Mouse (Mus musculus): ENCODE data around the gene Zmynd10. TPM values are rescaled to one million over a fixed set of nuclear protein-coding genes. Genes with fewer than 3 reads are reported as not detected.

The Zmynd10 gene
- total RNA-seq (2014; fragmentation: Nextera tagmentation) (not detected in 2 replicates), total RNA-seq (2017) (not detected in 2 replicates)

DNA sequence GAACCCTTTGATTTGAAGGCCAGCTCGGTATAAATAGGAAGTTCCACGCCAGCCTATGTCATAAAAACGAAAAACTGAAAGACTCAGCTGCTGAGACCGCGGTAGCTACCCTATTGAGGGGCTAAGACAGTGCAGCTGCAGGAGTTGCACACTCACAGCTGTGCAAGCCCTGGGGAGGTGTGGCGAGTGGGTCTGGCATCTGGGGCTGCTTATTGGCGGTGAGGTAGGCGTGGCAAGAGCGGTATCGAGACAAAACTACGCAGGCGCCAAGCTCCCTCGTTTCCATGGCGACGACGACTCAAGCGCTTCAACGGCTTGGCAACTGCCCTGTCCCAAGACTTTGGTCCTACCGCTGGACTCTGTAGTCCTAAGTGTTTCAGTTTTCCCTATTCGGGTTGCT lies at the start of gene Zmynd10:
Gene Zmynd10, plus strand, starts transcription at position 273 of the 400 bp plus-strand sequence.
- peak; percentile 65 for ATAC-seq (replicated peaks; ENCODE audit: poor library complexity, severe bottlenecking)

DNA sequence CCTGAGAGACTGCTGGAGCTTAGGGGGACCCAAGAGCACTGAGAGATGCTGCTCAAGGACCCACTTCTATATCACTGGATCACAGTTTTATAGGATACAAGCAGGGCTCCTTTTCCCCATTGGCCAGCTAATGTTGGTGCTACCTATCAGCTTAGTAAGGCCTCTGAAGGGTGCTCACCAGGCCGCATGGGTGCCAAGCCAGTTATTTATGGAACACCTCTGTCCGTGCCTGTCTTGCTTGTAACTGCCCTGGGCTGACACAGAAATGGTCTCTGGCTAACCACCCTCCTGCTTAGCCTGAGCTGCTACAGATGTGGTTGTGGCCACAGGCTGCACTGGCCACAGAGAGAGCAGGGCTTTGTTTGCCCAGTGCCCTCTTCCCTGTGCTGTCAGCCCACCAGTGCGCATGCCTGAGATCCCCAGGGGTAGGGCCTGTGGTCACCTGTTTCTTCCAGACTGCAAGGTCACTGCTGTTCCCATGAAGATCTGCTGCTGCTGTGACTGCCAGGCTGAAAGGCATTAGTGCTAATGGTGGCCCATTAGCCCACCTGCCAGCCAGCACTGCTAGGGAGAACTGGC lies 46.3 kb upstream of the Zmynd10 start:
- ATAC-seq (replicated peaks; ENCODE audit: poor library complexity, severe bottlenecking) = no peak

GRCm38 (mm10) chr9:107502131-107502846 lies 44.8 kb upstream of the Zmynd10 start:
- ATAC-seq (replicated peaks; ENCODE audit: poor library complexity, severe bottlenecking) = no peak

GRCm38 (mm10) chr9:107504662-107505537 lies 42.2 kb upstream of the Zmynd10 start:
- no peak for ATAC-seq (replicated peaks; ENCODE audit: poor library complexity, severe bottlenecking)

- ATAC-seq (replicated peaks; ENCODE audit: poor library complexity, severe bottlenecking) = no peak
Measured at GRCm38 (mm10) chr9:107508266-107508665, 38.8 kb upstream of the Zmynd10 start.

- no peak for ATAC-seq (replicated peaks; ENCODE audit: poor library complexity, severe bottlenecking)
Measured at GRCm38 (mm10) chr9:107510384-107511100, 36.6 kb upstream of the Zmynd10 start.

- ATAC-seq (replicated peaks; ENCODE audit: poor library complexity, severe bottlenecking) = no peak
Measured at GRCm38 (mm10) chr9:107511436-107511835, 35.7 kb upstream of the Zmynd10 start.

DNA sequence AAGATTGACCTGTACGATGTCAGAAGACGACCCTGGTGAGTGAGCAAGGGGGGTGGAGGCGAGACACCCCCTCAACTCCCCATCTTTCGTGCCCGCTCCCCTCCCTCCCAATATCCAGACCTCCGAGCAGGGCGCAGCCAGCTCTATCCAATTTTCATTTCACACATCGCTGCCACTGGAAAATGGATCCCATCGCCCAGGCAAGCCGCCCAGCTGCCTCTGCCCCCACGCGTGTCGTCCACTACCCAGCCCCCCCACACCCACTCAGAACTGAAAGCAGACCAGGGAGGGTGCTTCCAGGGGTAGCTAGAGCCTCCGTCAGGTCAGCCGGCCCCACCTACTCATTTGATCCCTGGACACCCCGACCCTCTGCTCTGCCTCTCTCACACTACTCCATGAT lies 34.8 kb upstream of the Zmynd10 start:
- no peak for ATAC-seq (replicated peaks; ENCODE audit: poor library complexity, severe bottlenecking)

GRCm38 (mm10) chr9:107514303-107514955 lies 32.7 kb upstream of the Zmynd10 start:
- peak; percentile 82 for ATAC-seq (replicated peaks; ENCODE audit: poor library complexity, severe bottlenecking)

DNA sequence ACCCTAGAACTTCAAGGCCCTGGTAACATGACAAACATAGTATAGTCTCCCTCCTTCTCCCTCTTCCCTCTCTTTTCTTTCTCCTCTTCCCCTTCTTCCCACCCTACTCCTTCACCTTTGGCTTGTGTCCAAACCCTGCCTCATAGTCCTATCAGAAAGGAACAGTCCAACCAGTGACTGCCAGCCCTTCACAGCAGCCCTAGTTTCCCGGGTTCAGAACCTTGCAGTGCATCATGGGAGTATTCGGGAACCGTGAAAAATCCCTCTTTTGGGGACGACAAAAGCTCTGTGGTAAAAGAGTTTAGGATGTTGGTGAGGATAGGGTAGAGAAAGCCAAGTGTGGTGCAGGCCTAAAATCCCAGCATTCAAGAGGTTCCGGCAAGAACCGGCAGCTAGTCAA lies 26.8 kb upstream of the Zmynd10 start:
- ATAC-seq (replicated peaks; ENCODE audit: poor library complexity, severe bottlenecking) = no peak

GRCm38 (mm10) chr9:107521190-107521589 lies 25.9 kb upstream of the Zmynd10 start:
- ATAC-seq (replicated peaks; ENCODE audit: poor library complexity, severe bottlenecking) = no peak

DNA sequence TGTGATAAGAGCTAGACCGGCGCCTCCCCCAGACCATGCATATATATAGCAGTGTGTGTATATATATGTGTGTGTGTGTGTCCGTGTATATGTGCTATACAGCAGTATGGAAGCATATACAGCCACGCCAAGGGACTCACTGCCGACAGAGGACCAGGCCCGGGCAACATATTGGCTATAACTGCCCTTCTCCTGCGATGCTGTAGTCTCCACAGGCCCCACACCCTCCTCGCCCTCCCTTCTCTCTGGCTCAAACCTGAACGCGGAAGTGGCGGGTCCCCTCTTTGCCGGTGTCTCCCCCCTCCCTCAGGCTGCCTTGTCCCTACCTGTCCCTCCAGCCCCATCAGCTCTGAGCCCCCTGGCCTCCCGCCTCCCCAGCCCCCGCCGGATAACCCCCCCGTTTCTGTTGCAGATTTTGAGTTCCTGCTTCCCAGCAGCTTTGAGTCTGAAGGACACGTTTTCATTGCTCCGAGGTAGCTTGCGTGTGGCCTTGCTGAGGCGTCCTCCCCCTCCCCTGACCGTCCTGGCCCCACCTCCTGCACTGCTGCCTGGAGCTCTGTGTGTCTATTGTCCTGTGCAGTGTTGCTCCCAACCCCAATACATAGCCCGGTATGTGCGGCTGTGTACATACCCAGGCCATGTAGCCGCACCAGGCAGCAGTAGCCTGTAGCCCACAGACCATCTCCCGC lies 25.2 kb upstream of the Zmynd10 start:
- peak; percentile 26 for ATAC-seq (replicated peaks; ENCODE audit: poor library complexity, severe bottlenecking)

DNA sequence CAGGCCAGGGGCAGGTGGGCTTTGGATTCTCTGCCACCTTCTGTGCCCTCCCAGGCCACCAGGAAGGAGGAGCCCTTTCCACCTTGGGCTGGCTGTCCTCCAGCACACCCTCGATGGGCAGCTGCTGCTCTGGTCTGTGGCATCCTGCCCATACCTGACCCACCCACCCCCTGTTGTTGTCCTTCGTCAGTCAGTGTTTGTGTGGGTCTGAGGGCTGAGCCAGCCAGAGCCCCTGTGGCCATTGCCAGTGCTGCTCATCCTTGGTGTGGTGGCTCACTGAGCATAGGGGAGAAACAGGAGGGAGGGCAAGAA lies 24.7 kb upstream of the Zmynd10 start:
- ATAC-seq (replicated peaks; ENCODE audit: poor library complexity, severe bottlenecking) = no peak

GRCm38 (mm10) chr9:107526198-107527026 lies 20.7 kb upstream of the Zmynd10 start:
- ATAC-seq (replicated peaks; ENCODE audit: poor library complexity, severe bottlenecking) = peak; percentile 77

- peak; percentile 88 for ATAC-seq (replicated peaks; ENCODE audit: poor library complexity, severe bottlenecking)
Measured at GRCm38 (mm10) chr9:107533791-107534407, 13.2 kb upstream of the Zmynd10 start, which contains the start of gene Tmem115. TSS of gene Tmem115 (plus strand) at chr9:107533945.

- ATAC-seq (replicated peaks; ENCODE audit: poor library complexity, severe bottlenecking) = peak; percentile 10
Measured at GRCm38 (mm10) chr9:107534408-107535202, 12.5 kb upstream of the Zmynd10 start.

- no peak for ATAC-seq (replicated peaks; ENCODE audit: poor library complexity, severe bottlenecking)
Measured at GRCm38 (mm10) chr9:107538231-107538630, 8.9 kb upstream of the Zmynd10 start.

All from granulocyte monocyte progenitor cell, adult 5-6 weeks (primary cell).